Mouse (Mus musculus) C2C12 (cell line): Measurements from ENCODE around the gene Gm28048. TPM values are rescaled to one million over a fixed set of nuclear protein-coding genes. Genes with fewer than 3 reads are reported as not detected.

Experiments used
- H3K27me3 ChIP-seq: one replicate; pipeline ENCODE4 v1.6.1; 2011; ENCODE audit not compliant: control insufficient read depth, insufficient read depth, insufficient read length
- H3K36me3 ChIP-seq: one replicate; pipeline ENCODE4 v1.6.1; 2011; ENCODE audit not compliant: control insufficient read depth, insufficient read depth
- H3K4me3 ChIP-seq: one replicate; pipeline ENCODE4 v1.5.1; 2011; ENCODE audit warnings: mild to moderate bottlenecking, control low read depth; ENCODE audit not compliant: poor library complexity, insufficient read depth, severe bottlenecking
- H3K79me2 ChIP-seq: one replicate; pipeline ENCODE4 v1.6.1; 2011; ENCODE audit not compliant: control insufficient read depth, insufficient read depth
- H3K79me3 ChIP-seq: one replicate; pipeline ENCODE4 v1.6.1; 2011; ENCODE audit warnings: low read depth, control low read depth
- H3ac ChIP-seq: one replicate; pipeline ENCODE3; 2011; ENCODE audit warnings: low read depth; ENCODE audit not compliant: control insufficient read depth, insufficient read length
- CEBPB ChIP-seq: IDR thresholded peaks from one replicate; pipeline ENCODE4 v1.6.1; 2011; ENCODE audit warnings: low read depth, mild to moderate bottlenecking, control low read depth, moderate library complexity
- CTCF ChIP-seq: IDR thresholded peaks from one replicate; pipeline ENCODE4 v1.5.1; 2011; ENCODE audit not compliant: control insufficient read depth, insufficient read depth, insufficient read length
- FOSL1 ChIP-seq: IDR thresholded peaks from one replicate; pipeline ENCODE4 v1.8.0; 2011; ENCODE audit warnings: mild to moderate bottlenecking, low read length; ENCODE audit not compliant: poor library complexity, insufficient read depth, severe bottlenecking
- MAX ChIP-seq: IDR thresholded peaks from one replicate; pipeline ENCODE4 v1.6.1; 2011; ENCODE audit warnings: mild to moderate bottlenecking, control low read depth
- MYOD1 ChIP-seq: IDR thresholded peaks from one replicate; pipeline ENCODE4 v1.6.1; 2011; ENCODE audit warnings: low read depth; ENCODE audit not compliant: control insufficient read depth, insufficient read length
- MYOG ChIP-seq: IDR thresholded peaks from one replicate; pipeline ENCODE4 v1.6.1; 2011; ENCODE audit not compliant: control insufficient read depth, insufficient read length; ENCODE audit errors: extremely low read depth
- USF1 ChIP-seq: IDR thresholded peaks from one replicate; pipeline ENCODE4 v1.6.1; 2011; ENCODE audit warnings: low read depth, mild to moderate bottlenecking, control low read depth, moderate library complexity
- polyA plus RNA-seq: library from polyadenylated mRNA; unstranded; fragments of >200 nt; fragmentation: generic; extraction: Trizol; gene quantifications from one replicate; pipeline ENCODE4 v1.2.1, GENCODE M21; 2012; ENCODE audit warnings: missing spikeins

The Gm28048 gene
- polyA plus RNA-seq, 1 experiment, result 1.4 TPM

GRCm38 (mm10) chr11:22798916-22799315 lies 183.0 kb downstream of the Gm28048 start:
- H3K79me3 ChIP-seq, result no peaks in the 10 kb centered on the region
- TF ChIP-seq CTCF (no peak), MAX (no peak), CEBPB (no peak), FOSL1 (no peak), MYOD1 (no peak), USF1 (no peak), MYOG (no peak)
- H3ac ChIP-seq, result no peak overlapping the region
- no peak overlapping the region for H3K4me3 ChIP-seq
- no peaks in the 10 kb centered on the region for H3K79me2 ChIP-seq
- H3K27me3 ChIP-seq, result no peaks in the 10 kb centered on the region
- no peaks in the 10 kb centered on the region for H3K36me3 ChIP-seq

GRCm38 (mm10) chr11:22794734-22795133 lies 187.2 kb downstream of the Gm28048 start:
- H3K79me3 ChIP-seq, result no peaks in the 10 kb centered on the region
- H3K4me3 ChIP-seq, result no peak overlapping the region
- TF ChIP-seq FOSL1 (no peak), CTCF (no peak)
- no peaks in the 10 kb centered on the region for H3K36me3 ChIP-seq
- no peak overlapping the region for H3ac ChIP-seq
- H3K79me2 ChIP-seq, result no peaks in the 10 kb centered on the region
- H3K27me3 ChIP-seq, result no peaks in the 10 kb centered on the region

GRCm38 (mm10) chr11:22793881-22794203 lies 188.0 kb downstream of the Gm28048 start:
- TF ChIP-seq MAX (no peak), MYOD1 (no peak), FOSL1 (no peak), USF1 (no peak), CTCF (no peak), CEBPB (no peak), MYOG (no peak)
- H3K79me2 ChIP-seq, result no peaks in the 10 kb centered on the region
- no peaks in the 10 kb centered on the region for H3K27me3 ChIP-seq
- H3ac ChIP-seq, result no peak overlapping the region
- H3K4me3 ChIP-seq, result no peak overlapping the region
- H3K36me3 ChIP-seq, result no peaks in the 10 kb centered on the region
- H3K79me3 ChIP-seq, result no peaks in the 10 kb centered on the region

- H3K4me3 ChIP-seq, result no peak overlapping the region
- H3K36me3 ChIP-seq, result no peaks in the 10 kb centered on the region
- H3K79me2 ChIP-seq, result no peaks in the 10 kb centered on the region
- TF ChIP-seq FOSL1 (no peak), MYOD1 (no peak)
- no peaks in the 10 kb centered on the region for H3K27me3 ChIP-seq
- H3ac ChIP-seq, result no peak overlapping the region
- H3K79me3 ChIP-seq, result no peaks in the 10 kb centered on the region
Measured at GRCm38 (mm10) chr11:22793176-22793880, 188.6 kb downstream of the Gm28048 start.

GRCm38 (mm10) chr11:22792149-22792548 lies 189.7 kb downstream of the Gm28048 start:
- no peaks in the 10 kb centered on the region for H3K36me3 ChIP-seq
- H3K79me3 ChIP-seq, result no peaks in the 10 kb centered on the region
- no peak overlapping the region for H3K4me3 ChIP-seq
- H3K27me3 ChIP-seq, result no peaks in the 10 kb centered on the region
- H3ac ChIP-seq, result no peak overlapping the region
- TF ChIP-seq FOSL1, result no peak
- no peak for TF ChIP-seq MAX
- no peak for TF ChIP-seq MYOG
- TF ChIP-seq CTCF, result no peak
- no peak for TF ChIP-seq USF1
- TF ChIP-seq CEBPB, result no peak
- TF ChIP-seq MYOD1, result no peak
- no peaks in the 10 kb centered on the region for H3K79me2 ChIP-seq

- TF ChIP-seq MAX (no peak), MYOD1 (no peak), MYOG (no peak), USF1 (no peak), FOSL1 (no peak), CTCF (no peak), CEBPB (no peak)
- no peaks in the 10 kb centered on the region for H3K79me2 ChIP-seq
- H3K36me3 ChIP-seq, result no peaks in the 10 kb centered on the region
- no peaks in the 10 kb centered on the region for H3K79me3 ChIP-seq
- no peak overlapping the region for H3K4me3 ChIP-seq
- no peak overlapping the region for H3ac ChIP-seq
- H3K27me3 ChIP-seq, result no peaks in the 10 kb centered on the region
Measured at GRCm38 (mm10) chr11:22791726-22792125, 190.2 kb downstream of the Gm28048 start.
